Mouse (Mus musculus): ENCODE measurements around the gene Mmgt1.

The Mmgt1 gene

GRCm38 (mm10) chrX:56597887-56598640, at the start of gene Mmgt1:
Gene Mmgt1, minus strand, starts transcription at chrX:56598069.
- peak; percentile 94 for DNase-seq (ENCODE audit: low spot score)

GRCm38 (mm10) chrX:56640066-56640465, 42.2 kb upstream of the Mmgt1 start:
- DNase-seq (ENCODE audit: low spot score) = no peak

GRCm38 (mm10) chrX:56636185-56636584, 38.3 kb upstream of the Mmgt1 start:
- no peak for DNase-seq (ENCODE audit: low spot score)

- DNase-seq (ENCODE audit: low spot score) = no peak
Observed at GRCm38 (mm10) chrX:56615236-56615635, 17.4 kb upstream of the Mmgt1 start.

GRCm38 (mm10) chrX:56610318-56610694, 12.4 kb upstream of the Mmgt1 start:
- DNase-seq (ENCODE audit: low spot score) = no peak

- DNase-seq (ENCODE audit: low spot score) = peak; percentile 82
Observed at GRCm38 (mm10) chrX:56609623-56610317, 11.9 kb upstream of the Mmgt1 start, which contains the start of gene Slc9a6. Gene Slc9a6, plus strand, starts transcription at chrX:56609757.

GRCm38 (mm10) chrX:56609285-56609622, 11.4 kb upstream of the Mmgt1 start:
- no peak for DNase-seq (ENCODE audit: low spot score)

GRCm38 (mm10) chrX:56607032-56607710, 9.3 kb upstream of the Mmgt1 start:
- DNase-seq (ENCODE audit: low spot score) = no peak

GRCm38 (mm10) chrX:56606536-56606935, 8.7 kb upstream of the Mmgt1 start:
- DNase-seq (ENCODE audit: low spot score) = no peak

GRCm38 (mm10) chrX:56597219-56597886, 516 bp downstream of the Mmgt1 start:
- peak; percentile 9 for DNase-seq (ENCODE audit: low spot score)

- no peak for DNase-seq (ENCODE audit: low spot score)
Observed at GRCm38 (mm10) chrX:56578200-56578599, 19.7 kb downstream of the Mmgt1 start.

- DNase-seq (ENCODE audit: low spot score) = no peak
Observed at GRCm38 (mm10) chrX:56572465-56572864, 25.4 kb downstream of the Mmgt1 start.

- DNase-seq (ENCODE audit: low spot score) = no peak
Observed at GRCm38 (mm10) chrX:56553584-56553983, 44.3 kb downstream of the Mmgt1 start.

- DNase-seq (ENCODE audit: low spot score) = no peak
Observed at GRCm38 (mm10) chrX:56549506-56549905, 48.4 kb downstream of the Mmgt1 start, which contains the start of gene Gm648. Gene Gm648, minus strand, starts transcription at chrX:56549606.

- DNase-seq (ENCODE audit: low spot score) = no peak
Observed at GRCm38 (mm10) chrX:56537162-56537561, 60.7 kb downstream of the Mmgt1 start.
